Mouse (Mus musculus): ENCODE results near the gene Lmtk3. TPM values are rescaled to one million over a fixed set of nuclear protein-coding genes. Genes with fewer than 3 reads are reported as not detected.
A peak's percentile ranks its signal among the peaks of the same experiment; 100 is the strongest.

Lmtk3 gene
- total RNA-seq, 2 experiments from 2014 or later: 302 to 329 TPM

DNA sequence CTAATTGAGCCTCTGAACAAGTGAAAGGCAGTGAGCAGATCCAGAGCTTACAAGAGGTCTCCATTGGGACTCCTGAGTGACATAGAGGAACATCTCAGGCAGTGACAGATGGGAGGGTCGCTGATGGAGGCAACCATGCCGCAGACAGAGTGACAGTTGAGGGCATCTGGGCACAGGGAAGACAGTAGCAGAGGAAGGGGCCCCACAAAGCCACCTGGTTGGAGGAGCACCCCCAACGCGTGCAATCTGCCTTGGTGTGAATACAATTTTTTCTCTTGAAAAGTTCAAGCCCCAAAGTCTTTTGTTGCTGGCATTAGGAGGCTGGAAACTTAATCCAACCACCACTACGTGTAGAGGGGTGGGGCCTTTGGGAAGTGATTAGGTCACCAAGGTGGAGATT lies 23.4 kb upstream of the Lmtk3 start:
- TF ChIP-seq CTCF (conservative IDR thresholded peaks at IDR 0.05): no peak
- H3K27ac ChIP-seq: no peak overlapping the region
- no peak for DNase-seq (ENCODE audit: low spot score in 2 of 2)

DNA sequence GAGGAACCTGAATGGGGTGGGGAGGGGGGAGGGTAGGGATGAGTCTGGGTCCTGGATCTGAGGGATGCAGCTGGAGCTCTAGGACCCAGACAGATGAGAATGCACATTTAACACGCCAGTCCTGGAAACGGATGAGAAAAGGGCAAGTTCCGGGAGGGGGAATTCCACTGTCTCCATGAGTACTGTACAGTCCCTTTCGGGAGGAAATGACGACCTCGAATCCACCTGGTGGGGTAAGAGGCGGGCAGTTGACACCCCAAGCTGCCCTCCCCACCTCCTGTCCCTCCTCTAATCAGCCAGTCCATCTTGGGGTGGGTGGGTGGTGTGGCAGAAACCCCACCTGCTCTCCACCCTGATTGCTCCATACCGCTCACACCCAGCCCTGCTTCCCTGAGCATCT lies 17.5 kb upstream of the Lmtk3 start:
- DNase-seq (ENCODE audit: low spot score in 2 of 2): no peak
- no peak overlapping the region for H3K27ac ChIP-seq
- TF ChIP-seq CTCF (conservative IDR thresholded peaks at IDR 0.05): no peak
- H3K4me3 ChIP-seq: no peak overlapping the region

More for the DNA sequence above, 23.4 kb upstream of the Lmtk3 start:
- H3K4me3 ChIP-seq: no peak overlapping the region

- no peak overlapping the region for H3K27ac ChIP-seq
- no peak for TF ChIP-seq CTCF (conservative IDR thresholded peaks at IDR 0.05)
- H3K4me3 ChIP-seq: no peak overlapping the region
- DNase-seq (ENCODE audit: low spot score in 2 of 2): no peak
Observed at GRCm38 (mm10) chr7:45766764-45767163, 16.8 kb upstream of the Lmtk3 start.

GRCm38 (mm10) chr7:45767500-45767899 lies 16.0 kb upstream of the Lmtk3 start:
- no peak for TF ChIP-seq CTCF (conservative IDR thresholded peaks at IDR 0.05)
- H3K4me3 ChIP-seq: no peak overlapping the region
- DNase-seq (ENCODE audit: low spot score in 2 of 2): no peak
- H3K27ac ChIP-seq: no peak overlapping the region

DNA sequence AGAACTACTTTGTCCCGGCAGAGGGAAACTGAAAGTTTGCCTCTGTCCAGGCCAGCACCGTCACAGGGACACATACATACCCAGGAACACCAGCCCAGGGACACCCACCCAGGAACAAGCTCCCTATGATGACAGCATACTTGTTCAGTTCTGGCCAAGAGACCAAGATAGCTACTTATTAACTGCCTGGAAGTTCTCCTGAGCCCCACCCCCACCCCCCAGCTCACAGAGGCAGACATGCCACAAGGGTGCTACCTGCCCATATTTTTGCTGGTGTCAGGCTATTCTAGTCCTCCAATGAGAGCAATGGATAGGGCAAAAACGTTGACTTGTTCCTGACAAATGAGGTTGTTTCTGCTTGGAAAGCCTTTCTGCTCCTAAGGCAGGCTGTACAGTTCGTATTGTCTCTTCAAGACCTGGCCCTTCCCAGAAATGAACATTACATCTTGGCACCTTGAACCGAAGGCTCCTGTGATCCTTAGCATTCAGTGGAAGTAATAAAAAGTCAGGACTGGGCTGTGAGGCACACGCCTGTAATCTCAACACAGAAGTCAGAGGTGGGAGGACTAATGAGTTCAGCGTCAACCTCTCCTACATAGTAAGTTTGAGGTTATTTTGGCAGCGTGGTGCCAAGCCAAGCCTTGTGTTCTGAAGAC lies 13.0 kb upstream of the Lmtk3 start:
- H3K27ac ChIP-seq: no peak overlapping the region
- no peak for TF ChIP-seq CTCF (conservative IDR thresholded peaks at IDR 0.05)
- no peak for DNase-seq (ENCODE audit: low spot score in 2 of 2)
- H3K4me3 ChIP-seq: no peak overlapping the region

DNA sequence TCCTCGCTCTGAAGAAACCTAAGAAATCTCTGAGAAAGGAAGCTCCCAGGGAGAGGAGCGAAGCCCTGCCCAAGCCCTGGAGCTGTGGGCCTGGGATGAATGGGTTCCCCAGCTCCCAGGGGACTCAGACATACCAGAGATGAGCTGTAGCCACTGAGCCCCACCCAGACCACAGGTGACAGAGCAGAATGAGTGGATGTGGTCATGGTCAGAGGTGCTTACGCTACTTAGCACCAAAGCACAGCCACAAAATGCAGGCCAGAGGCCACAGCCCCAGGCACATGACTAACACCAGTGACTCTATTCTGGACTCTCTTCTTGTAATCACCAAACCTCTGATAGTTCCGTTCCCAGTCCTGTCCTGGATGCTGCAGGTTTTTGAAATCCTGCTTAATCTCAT lies 12.4 kb upstream of the Lmtk3 start:
- DNase-seq (ENCODE audit: low spot score in 2 of 2): no peak
- no peak overlapping the region for H3K27ac ChIP-seq
- TF ChIP-seq CTCF (conservative IDR thresholded peaks at IDR 0.05): no peak
- H3K4me3 ChIP-seq: no peak overlapping the region

DNA sequence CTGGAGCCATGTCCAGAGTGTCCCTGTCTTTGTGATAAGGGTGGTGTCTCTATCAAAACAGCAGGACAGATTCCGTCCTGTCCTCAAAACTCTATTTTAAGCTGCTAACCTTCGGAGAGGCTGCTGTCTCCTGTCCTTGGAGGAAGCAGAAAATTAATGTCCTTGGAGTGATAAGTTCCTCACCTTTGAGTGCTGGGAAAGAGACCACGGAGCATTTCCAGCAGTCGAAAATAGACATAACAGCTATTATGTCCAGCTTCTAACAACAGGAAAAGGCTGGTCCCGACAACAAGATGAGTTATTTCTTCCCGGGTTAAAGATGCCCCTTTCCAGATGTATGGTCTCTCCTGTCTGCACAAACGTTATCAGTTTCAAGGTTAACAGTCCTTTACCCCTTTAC lies 8.3 kb upstream of the Lmtk3 start:
- Histone ChIP-seq H3K4me3 (no peak overlapping the region), H3K27ac (no peak overlapping the region)
- TF ChIP-seq CTCF (conservative IDR thresholded peaks at IDR 0.05): no peak
- no peak for DNase-seq (ENCODE audit: low spot score in 2 of 2)

DNA sequence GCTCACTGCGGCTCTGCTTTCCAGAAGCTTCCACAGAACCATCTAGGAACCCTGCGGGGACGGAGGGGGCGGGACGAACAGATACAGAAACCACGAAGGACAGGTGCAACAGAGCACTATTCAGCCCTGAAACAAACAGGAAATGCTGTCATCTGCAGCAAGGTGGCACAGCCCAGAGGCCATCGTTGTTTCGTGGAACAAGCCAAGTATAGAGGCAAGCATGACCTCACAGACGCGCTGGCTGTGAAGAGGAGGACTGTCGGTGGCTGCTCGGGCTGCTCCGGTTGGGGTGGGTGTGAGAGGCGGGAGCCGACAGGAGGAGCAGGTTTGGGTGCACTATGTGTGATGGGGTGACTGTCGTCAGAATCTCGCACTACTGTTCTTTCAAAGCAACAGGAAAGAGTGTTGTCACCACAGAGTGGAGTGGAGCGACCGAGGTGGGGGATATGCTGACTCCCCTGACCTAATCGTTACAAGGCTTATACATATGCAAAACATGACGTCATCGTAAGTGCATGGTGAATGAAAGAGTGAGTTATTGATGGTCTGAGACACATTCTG lies 4.4 kb upstream of the Lmtk3 start:
- DNase-seq (ENCODE audit: low spot score in 2 of 2): no peak
- no peak for TF ChIP-seq CTCF (conservative IDR thresholded peaks at IDR 0.05)
- H3K4me3 ChIP-seq: 0 out of 2 replicates have a peak overlapping the region, but pooled peaks have one; percentile 6
- no peak overlapping the region for H3K27ac ChIP-seq

- no peak for TF ChIP-seq CTCF (conservative IDR thresholded peaks at IDR 0.05)
- DNase-seq (ENCODE audit: low spot score in 2 of 2): no peak
- Histone ChIP-seq H3K27ac (peak overlapping the region; percentile 46; the same call in 1 of the 2 replicates), H3K4me3 (no peak overlapping the region)
Observed at GRCm38 (mm10) chr7:45782271-45782670, 1.3 kb upstream of the Lmtk3 start.

- no peak for TF ChIP-seq CTCF (conservative IDR thresholded peaks at IDR 0.05)
- DNase-seq (ENCODE audit: low spot score in 2 of 2): peak; percentile 95 to 96
- Histone ChIP-seq H3K4me3 (peak within 1 kb of the TSS; percentile 83), H3K27ac (peak within 1 kb of the TSS; percentile 98)
Observed at GRCm38 (mm10) chr7:45784524-45785372, 1.2 kb downstream of the Lmtk3 start, which contains the start of gene Sult2b1. Gene Sult2b1 (minus strand): TSS chr7:45784669.

GRCm38 (mm10) chr7:45785388-45786135 lies 2.0 kb downstream of the Lmtk3 start:
- peak overlapping the region; percentile 98 for H3K27ac ChIP-seq
- no peak for DNase-seq (ENCODE audit: low spot score in 2 of 2)
- peak overlapping the region; percentile 83 for H3K4me3 ChIP-seq
- TF ChIP-seq CTCF (conservative IDR thresholded peaks at IDR 0.05): no peak

GRCm38 (mm10) chr7:45786136-45786578 lies 2.6 kb downstream of the Lmtk3 start:
- peak overlapping the region; percentile 83 for H3K4me3 ChIP-seq
- no peak for TF ChIP-seq CTCF (conservative IDR thresholded peaks at IDR 0.05)
- DNase-seq (ENCODE audit: low spot score in 2 of 2): no peak
- peak overlapping the region; percentile 98 for H3K27ac ChIP-seq
